Mouse (Mus musculus) megakaryocyte, embryonic 14.5 days (primary cell): ENCODE measurements at regions not wholly inside any gene's neighbourhood (a gene's known extent, or its start where the extent isn't known, plus 50 kb on each side); places are given as distances from the start of the nearest gene placed in this dataset.

Experiments used
- H3K27me3 ChIP-seq: replicated peaks from 2 replicates; pipeline ENCODE3; 2012; ENCODE audit warnings: inconsistent platforms
- H3K36me3 ChIP-seq: replicated peaks from 2 replicates; pipeline ENCODE3; 2012; ENCODE audit warnings: low read length, inconsistent platforms, mixed read lengths
- H3K4me1 ChIP-seq: 2 replicates; pipeline ENCODE4 v1.6.1; 2012; ENCODE audit warnings: inconsistent platforms
- H3K4me3 ChIP-seq: replicated peaks from 2 replicates; pipeline ENCODE3; 2012; ENCODE audit warnings: moderate library complexity, mild to moderate bottlenecking, inconsistent platforms
- H3K9me3 ChIP-seq: 2 replicates; pipeline ENCODE4 v1.6.1; 2012; ENCODE audit warnings: inconsistent platforms
- FLI1 ChIP-seq: IDR thresholded peaks from 2 replicates; pipeline ENCODE4 v1.6.1; 2012; ENCODE audit warnings: low read length, inconsistent platforms, mixed read lengths
- GATA1 ChIP-seq: IDR thresholded peaks from 3 replicates; pipeline ENCODE4 v1.6.1; 2012; ENCODE audit warnings: mixed read lengths, low read length, inconsistent platforms, borderline replicate concordance

DNA sequence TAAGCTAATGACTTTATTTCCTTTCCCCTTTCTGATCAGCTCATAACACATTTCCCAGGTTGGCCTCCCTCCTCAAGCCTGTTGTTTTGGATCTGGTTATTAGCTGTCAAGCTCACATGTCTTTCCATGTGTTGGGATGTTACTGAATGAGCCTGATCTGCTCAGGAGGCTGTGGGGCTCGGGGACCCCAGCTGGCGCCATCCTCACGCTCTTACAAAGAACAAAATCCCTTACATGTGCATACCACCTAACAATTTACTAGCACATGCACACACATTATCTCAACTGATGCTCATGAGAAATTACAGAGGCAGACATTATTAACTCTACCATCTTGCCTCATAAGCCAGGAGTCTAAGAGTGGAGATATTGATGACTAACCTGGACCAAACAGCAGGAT, 102.2 kb downstream of the Cbln1 start:
- TF ChIP-seq FLI1 (no peak), GATA1 (no peak)

DNA sequence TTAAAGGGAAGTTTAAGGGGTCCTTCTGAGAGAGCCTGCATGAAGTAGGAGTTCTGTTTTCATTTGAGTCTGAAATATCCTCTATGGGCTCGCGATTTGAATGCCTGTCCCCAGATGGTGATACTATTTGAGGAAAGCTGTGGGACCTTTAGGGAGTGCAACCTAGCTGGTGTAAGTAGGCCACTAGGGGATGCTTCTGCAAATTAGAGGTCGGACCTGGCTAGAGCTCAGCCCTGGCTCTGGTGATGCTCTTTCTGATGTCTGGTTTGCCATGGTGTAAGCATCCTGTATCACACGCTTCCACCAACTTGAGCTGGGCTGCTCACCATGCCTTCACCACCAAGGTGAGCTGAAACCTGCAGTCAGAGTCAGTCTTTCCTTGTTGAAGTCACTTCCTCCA, 121.9 kb downstream of the Cbln1 start:
- Histone ChIP-seq H3K9me3 (peaks cover 3% of the 10 kb centered on the region; the same call in 1 of the 2 replicates), H3K27me3 (no peaks in the 10 kb centered on the region), H3K4me3 (no peak overlapping the region), H3K4me1 (no peaks in the 10 kb centered on the region), H3K36me3 (no peaks in the 10 kb centered on the region)
- TF ChIP-seq FLI1: no peak
- no peak for TF ChIP-seq GATA1

More for the DNA sequence above, 102.2 kb downstream of the Cbln1 start:
- H3K4me3 ChIP-seq: no peak overlapping the region
- H3K36me3 ChIP-seq: no peaks in the 10 kb centered on the region
- no peaks in the 10 kb centered on the region for H3K4me1 ChIP-seq
- H3K9me3 ChIP-seq: 0 out of 2 replicates have a peak, but pooled peaks cover 3% of the 10 kb centered on the region
- no peaks in the 10 kb centered on the region for H3K27me3 ChIP-seq

GRCm38 (mm10) chr8:87349781-87350181, 122.6 kb downstream of the Cbln1 start:
- Histone ChIP-seq H3K9me3 (peaks cover 3% of the 10 kb centered on the region; the same call in 1 of the 2 replicates), H3K27me3 (no peaks in the 10 kb centered on the region), H3K36me3 (no peaks in the 10 kb centered on the region), H3K4me3 (no peak overlapping the region), H3K4me1 (no peaks in the 10 kb centered on the region)
- no peak for TF ChIP-seq FLI1
- no peak for TF ChIP-seq GATA1

DNA sequence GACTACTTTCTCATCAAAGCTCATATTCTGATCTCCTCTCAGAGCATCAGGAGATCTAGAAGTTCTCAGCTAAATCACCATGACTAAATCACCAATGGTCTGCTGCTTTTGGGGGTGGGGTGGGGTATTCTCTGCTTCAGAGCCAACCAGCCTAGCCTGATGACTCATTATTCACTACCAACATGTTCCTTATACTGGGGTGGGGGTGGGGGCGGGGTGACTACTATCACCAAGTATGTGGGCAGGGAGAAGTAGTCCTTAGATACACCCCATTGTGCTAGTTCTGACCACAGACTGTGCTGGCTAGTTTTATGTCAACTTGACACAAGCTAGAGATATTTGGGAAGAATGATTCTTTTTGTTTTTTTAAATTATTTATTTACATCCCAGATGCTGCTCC, 143.0 kb downstream of the Cbln1 start:
- Histone ChIP-seq H3K4me1 (no peaks in the 10 kb centered on the region), H3K27me3 (no peaks in the 10 kb centered on the region), H3K9me3 (0 out of 2 replicates have a peak, but pooled peaks cover 9% of the 10 kb centered on the region), H3K4me3 (no peak overlapping the region), H3K36me3 (no peaks in the 10 kb centered on the region)
- TF ChIP-seq FLI1 (no peak), GATA1 (no peak)

DNA sequence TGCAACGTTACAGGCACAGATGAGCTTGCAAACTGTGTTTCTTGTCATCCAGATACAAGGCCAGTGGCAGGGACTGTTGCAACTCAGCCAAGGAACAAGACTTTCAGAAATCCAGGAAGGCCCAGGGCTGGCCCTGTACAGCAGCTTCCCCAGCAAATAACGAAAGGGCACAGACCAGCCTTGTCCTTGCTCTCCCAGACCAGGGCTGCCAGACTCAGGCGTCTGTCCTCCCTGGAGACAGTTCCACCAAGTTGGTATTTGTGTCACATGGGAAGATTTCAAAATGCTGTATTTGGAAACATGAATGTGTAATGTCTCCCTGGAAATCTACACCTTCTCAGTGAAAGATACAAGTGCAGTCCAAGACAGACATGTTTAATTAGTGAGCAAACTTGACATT, 157.8 kb downstream of the Cbln1 start:
- no peaks in the 10 kb centered on the region for H3K27me3 ChIP-seq
- no peaks in the 10 kb centered on the region for H3K4me1 ChIP-seq
- H3K36me3 ChIP-seq: no peaks in the 10 kb centered on the region
- H3K4me3 ChIP-seq: no peak overlapping the region
- TF ChIP-seq FLI1: no peak
- no peak for TF ChIP-seq GATA1
- peaks cover 11% of the 10 kb centered on the region for H3K9me3 ChIP-seq

DNA sequence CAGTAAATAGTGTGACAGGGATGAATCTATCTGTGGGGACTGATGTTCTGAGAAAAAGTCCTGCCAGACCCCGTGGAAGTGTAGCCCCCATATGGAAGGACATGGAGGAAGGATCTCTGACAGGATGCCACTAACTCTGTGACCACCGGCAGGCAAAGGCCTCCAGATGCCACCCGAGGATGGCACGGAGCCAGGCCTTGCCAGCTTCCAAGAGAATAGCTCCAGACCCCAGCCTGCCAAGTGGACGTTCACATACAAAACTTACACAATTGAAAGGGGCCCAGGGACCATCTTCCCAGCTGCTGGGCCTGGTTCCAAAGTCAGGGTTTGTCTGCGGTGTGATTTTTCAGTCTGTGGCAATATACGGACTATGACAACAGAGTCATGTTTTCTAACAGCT, 161.1 kb downstream of the Cbln1 start:
- peaks cover 17% of the 10 kb centered on the region for H3K9me3 ChIP-seq
- no peaks in the 10 kb centered on the region for H3K27me3 ChIP-seq
- H3K4me3 ChIP-seq: no peak overlapping the region
- no peak for TF ChIP-seq GATA1
- no peak for TF ChIP-seq FLI1
- no peaks in the 10 kb centered on the region for H3K4me1 ChIP-seq
- no peaks in the 10 kb centered on the region for H3K36me3 ChIP-seq

GRCm38 (mm10) chr8:87308311-87308710, 164.1 kb downstream of the Cbln1 start:
- no peaks in the 10 kb centered on the region for H3K36me3 ChIP-seq
- H3K4me3 ChIP-seq: no peak overlapping the region
- H3K27me3 ChIP-seq: no peaks in the 10 kb centered on the region
- TF ChIP-seq GATA1: no peak
- no peak for TF ChIP-seq FLI1
- H3K4me1 ChIP-seq: no peaks in the 10 kb centered on the region
- H3K9me3 ChIP-seq: peaks cover 17% of the 10 kb centered on the region

GRCm38 (mm10) chr8:87305001-87305400, 167.4 kb downstream of the Cbln1 start:
- Histone ChIP-seq H3K4me3 (no peak overlapping the region), H3K27me3 (no peaks in the 10 kb centered on the region), H3K4me1 (no peaks in the 10 kb centered on the region), H3K9me3 (peaks cover 17% of the 10 kb centered on the region; the same call in 1 of the 2 replicates), H3K36me3 (no peaks in the 10 kb centered on the region)
- no peak for TF ChIP-seq FLI1
- no peak for TF ChIP-seq GATA1

DNA sequence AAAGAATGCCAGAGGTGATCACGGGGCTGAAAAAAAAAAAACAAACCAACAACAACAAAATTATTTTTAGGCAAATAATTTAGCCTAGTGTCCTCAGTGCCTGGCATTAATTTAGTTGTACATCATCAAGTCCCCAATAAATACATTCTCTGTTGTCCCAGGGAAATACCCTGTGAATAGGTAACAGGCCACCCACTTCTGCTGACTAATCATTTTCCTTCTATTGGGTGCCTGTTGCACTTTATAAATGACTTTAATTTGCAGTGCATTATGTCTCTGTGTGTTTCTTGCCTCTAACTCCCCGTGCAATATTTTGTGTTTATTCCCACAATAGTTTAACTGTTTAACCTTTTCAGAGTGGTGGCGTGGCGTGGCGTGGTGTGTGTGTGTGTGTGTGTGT, 168.9 kb downstream of the Cbln1 start:
- Histone ChIP-seq H3K4me3 (no peak overlapping the region), H3K4me1 (no peaks in the 10 kb centered on the region), H3K27me3 (no peaks in the 10 kb centered on the region), H3K36me3 (no peaks in the 10 kb centered on the region), H3K9me3 (peaks cover 15% of the 10 kb centered on the region; the same call in 1 of the 2 replicates)
- no peak for TF ChIP-seq GATA1
- TF ChIP-seq FLI1: no peak

- Histone ChIP-seq H3K4me1 (no peaks in the 10 kb centered on the region), H3K27me3 (no peaks in the 10 kb centered on the region), H3K4me3 (no peak overlapping the region), H3K9me3 (0 out of 2 replicates have a peak, but pooled peaks cover 4% of the 10 kb centered on the region), H3K36me3 (no peaks in the 10 kb centered on the region)
- TF ChIP-seq FLI1 (no peak), GATA1 (no peak)
Observed at GRCm38 (mm10) chr8:87297761-87298160, 174.6 kb downstream of the Cbln1 start.

DNA sequence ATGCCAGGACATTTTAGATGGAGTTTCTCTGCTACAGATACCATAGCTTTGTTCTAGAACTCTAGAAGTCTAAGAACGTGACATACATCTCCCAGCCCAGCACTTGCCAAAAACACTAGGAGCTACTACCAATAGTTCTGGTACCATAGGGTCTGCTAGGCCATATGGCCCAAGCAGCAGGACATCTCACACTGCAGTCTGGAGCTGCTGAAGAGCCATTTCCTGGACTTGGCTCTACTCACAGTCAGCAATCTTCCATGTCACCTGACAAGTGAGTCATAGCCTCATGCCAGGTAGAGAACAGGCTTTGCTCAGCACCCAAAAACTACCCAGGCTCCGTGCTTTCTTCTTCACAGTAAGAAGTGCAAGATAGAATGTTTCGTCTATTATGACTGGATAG, 175.1 kb downstream of the Cbln1 start:
- no peaks in the 10 kb centered on the region for H3K36me3 ChIP-seq
- H3K9me3 ChIP-seq: 0 out of 2 replicates have a peak, but pooled peaks cover under 1% of the 10 kb centered on the region
- H3K27me3 ChIP-seq: no peaks in the 10 kb centered on the region
- TF ChIP-seq FLI1 (no peak), GATA1 (no peak)
- H3K4me1 ChIP-seq: no peaks in the 10 kb centered on the region
- H3K4me3 ChIP-seq: no peak overlapping the region
